Mouse (Mus musculus): Measurements from ENCODE around the gene Nck1.
A peak's percentile ranks its signal among the peaks of the same experiment; 100 is the strongest.

The Nck1 gene

DNA sequence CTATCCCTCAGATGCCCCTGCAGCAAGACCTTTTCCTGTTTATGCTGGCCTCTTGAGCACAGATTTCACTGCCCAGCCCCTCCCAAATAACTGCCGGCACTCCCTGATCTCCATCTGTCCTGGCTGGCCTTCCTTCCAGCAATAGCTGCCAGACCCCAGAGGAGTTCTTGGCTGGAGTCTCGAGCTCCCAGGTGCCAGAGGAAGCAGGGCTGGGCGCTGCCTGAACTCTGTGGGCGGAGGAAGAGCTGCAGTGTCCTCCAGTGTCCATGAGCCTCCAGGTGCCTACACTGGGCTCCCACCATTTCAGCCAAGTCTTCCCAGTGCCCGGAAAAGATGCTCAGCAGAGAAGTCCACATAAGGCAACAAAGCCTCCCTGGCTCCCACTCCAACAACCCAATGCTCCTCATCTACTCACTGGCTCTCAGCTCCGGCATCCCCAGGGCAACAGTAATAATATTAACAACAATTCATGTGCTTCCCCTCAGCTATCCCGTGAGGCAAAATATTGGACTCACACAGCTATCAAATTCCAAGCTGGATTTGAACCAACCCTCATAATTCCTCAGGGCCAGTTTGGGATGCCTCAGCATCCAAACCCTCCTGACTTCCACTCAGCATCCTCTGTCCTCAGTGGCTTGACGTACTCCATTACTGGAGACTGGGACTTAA lies 74.9 kb downstream of the Nck1 start:
- no peak for DNase-seq (ENCODE audit: low read depth, low spot score)

DNA sequence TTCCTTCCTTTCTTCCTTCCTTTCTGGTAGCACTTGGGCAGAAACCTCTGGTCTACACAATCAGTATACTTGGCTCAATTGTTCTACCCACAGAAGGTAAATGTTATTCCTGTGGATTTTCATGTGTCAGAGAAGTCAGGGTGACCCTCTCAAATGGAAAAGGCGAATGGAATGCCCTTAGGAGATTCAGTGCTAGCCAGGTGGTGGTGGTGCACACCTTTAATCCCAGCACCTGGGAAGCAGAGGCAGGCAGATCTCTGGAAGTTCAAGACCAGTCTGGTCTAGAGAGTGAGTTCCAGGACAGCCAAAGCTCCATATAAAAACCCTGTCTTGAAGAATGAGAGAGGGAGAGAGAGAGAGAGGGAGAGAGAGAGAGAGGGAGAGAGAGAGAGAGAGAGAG lies 75.7 kb downstream of the Nck1 start:
- no peak for DNase-seq (ENCODE audit: low read depth, low spot score)

- no peak for DNase-seq (ENCODE audit: low read depth, low spot score)
These were observed 76.3 kb downstream of the Nck1 start for GRCm38 (mm10) chr9:100469681-100470080.

- DNase-seq (ENCODE audit: low read depth, low spot score), result no peak
These were observed 77.8 kb downstream of the Nck1 start for GRCm38 (mm10) chr9:100468151-100468550.

- DNase-seq (ENCODE audit: low read depth, low spot score), result no peak
These were observed 78.3 kb downstream of the Nck1 start for GRCm38 (mm10) chr9:100467653-100468052.

- DNase-seq (ENCODE audit: low read depth, low spot score), result no peak
These were observed 79.2 kb downstream of the Nck1 start for GRCm38 (mm10) chr9:100466743-100467142.

DNA sequence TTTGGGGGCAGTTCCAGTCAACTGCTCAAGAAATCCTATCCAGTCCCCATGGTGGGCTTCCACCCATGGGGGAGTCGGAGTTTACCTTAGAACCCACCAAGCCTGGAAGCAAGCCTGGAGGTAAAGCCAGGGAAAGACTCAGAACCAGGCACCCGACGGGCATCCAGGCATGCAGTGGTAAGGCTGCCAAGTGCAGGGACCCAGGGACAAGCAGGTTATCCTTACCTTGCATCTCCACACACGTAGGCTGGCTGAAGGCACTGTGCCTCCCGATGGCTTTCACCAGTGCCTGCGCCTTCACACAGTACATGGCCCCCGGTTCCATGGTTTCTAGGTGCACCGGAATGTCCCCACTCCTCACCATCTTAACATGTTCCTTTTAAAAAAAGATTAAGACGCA lies 79.9 kb downstream of the Nck1 start:
- DNase-seq (ENCODE audit: low read depth, low spot score), result no peak

DNA sequence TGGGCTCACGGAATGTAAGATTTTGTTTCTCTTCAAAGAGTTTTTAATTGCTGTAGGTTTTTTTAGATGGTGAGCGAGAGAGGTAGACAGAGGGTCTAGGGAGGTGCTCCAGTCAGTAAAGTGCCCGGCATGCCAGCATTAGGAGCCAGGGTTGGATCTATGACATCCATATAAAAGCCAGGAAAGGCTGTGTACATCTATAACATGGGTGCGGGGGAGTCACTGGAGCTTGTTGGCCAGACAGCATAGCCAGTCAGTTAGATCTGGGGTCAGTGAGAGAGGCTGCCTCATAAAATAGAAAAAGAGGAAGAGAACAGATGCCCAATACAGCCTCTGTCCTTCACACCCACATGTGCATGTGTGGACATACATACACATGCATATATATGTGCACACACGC lies 80.6 kb downstream of the Nck1 start:
- DNase-seq (ENCODE audit: low read depth, low spot score), result no peak

GRCm38 (mm10) chr9:100463771-100464170 lies 82.2 kb downstream of the Nck1 start:
- no peak for DNase-seq (ENCODE audit: low read depth, low spot score)

GRCm38 (mm10) chr9:100462098-100462497 lies 83.8 kb downstream of the Nck1 start:
- DNase-seq (ENCODE audit: low read depth, low spot score), result no peak

GRCm38 (mm10) chr9:100461671-100462070 lies 84.3 kb downstream of the Nck1 start:
- DNase-seq (ENCODE audit: low read depth, low spot score), result no peak

GRCm38 (mm10) chr9:100460203-100460602 lies 85.7 kb downstream of the Nck1 start:
- DNase-seq (ENCODE audit: low read depth, low spot score), result no peak

DNA sequence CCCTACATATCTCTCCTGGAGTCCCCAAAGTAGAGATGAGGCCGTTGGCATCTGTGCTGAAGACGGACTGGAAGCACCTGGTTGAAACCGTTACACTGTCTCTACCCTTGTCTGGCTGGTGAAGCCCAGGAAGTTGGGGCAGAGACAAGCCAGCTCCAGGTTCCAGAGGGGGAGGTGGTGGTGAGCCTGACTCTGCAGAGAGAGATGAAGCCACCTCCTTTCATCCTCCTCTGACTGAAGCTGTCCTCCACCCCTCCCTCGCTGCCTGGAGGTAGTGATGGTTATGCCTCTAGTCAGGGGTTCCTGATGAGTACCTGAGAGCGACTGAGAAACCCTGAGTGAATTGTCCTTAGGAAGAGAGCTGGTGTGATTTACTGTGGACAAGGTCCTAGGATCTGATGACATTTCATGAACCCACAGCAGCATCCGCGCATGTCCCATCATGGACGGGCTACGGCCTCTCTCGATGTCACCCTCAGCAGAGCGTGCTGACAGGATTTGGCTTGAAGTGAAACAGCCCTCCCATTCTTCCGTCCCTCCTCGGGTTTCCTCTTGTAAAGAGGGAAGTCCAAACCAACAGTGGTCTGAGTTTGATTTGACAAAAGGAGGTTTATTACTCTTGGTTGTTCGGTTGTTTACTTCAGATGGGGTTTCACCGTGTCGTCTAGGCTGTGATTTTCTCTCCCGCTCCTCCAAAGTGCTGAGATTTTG lies 87.8 kb downstream of the Nck1 start:
- DNase-seq (ENCODE audit: low read depth, low spot score), result no peak

GRCm38 (mm10) chr9:100454664-100454993 lies 91.3 kb downstream of the Nck1 start:
- no peak for DNase-seq (ENCODE audit: low read depth, low spot score)

DNA sequence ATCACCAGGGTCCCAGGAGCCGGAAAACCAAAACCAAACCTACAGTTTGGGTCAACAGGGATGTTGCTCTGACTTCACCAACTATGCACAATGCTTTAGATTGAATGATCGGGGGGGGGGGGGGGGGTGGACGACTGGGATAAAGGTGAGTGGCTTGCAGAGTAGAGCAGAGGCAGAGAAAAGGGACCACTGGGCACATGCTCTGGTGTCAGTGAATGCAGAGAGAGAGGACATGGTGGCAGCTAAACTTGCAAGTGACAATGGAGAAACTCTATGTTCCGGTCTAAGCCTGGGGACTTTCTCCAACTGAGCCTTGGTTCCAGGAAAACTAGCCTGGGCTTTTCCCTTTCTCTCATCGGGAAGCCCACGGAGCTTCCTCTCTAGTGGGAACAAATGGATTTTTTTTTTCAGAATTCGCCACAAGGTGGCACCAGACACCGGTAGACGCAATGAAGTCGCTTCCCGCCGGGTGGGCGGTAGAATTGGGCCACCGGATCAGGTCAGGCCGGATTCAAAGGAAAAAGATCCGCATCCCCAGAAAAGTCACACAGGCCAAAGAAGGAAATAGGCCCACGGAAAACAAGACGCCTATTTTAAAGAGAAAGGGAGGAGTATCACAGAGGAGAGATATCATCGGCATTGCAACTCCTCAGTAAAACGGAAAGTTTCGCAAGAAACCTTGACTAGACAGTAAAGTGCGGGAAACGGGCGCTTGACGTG lies 91.8 kb downstream of the Nck1 start:
- DNase-seq (ENCODE audit: low read depth, low spot score), result peak; percentile 42

GRCm38 (mm10) chr9:100452432-100452831 lies 93.5 kb downstream of the Nck1 start:
- DNase-seq (ENCODE audit: low read depth, low spot score), result no peak

- DNase-seq (ENCODE audit: low read depth, low spot score), result no peak
These were observed 99.8 kb downstream of the Nck1 start for GRCm38 (mm10) chr9:100446059-100446686.
